19 mouse cellular contexts compared by ENCODE assay signal in the genomic region with DNA sequence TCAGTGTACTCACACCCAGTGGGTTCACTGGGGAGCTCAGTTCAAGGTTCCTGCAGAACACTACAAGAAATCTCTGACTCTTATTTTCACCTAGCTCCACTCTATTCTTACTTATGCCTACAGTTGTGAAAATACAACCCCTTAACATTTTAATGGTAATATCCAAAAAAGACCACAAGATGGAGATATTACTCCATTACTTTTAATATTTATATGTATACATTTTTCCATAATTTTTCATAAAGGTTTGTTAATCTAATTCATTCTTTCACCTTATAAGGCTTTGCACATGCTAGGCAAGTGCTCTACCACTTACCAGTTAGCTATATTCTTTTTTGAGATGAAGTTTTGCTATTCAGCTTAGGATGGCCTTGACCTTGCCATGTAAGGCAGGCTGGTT. TPM values are rescaled to one million over a fixed set of nuclear protein-coding genes. Genes with fewer than 3 reads are reported as not detected.
DNase-seq lines count a peak whose midpoint lies in the region; ATAC-seq and TF ChIP-seq lines count a peak whose summit lies in the region.
"Had no signal": no experiment of that assay in that cellular context is flagged by ENCODE, and none has a peak within 500 bp of the region (broad histone marks: within the 10 kb centered on the region; RNA-seq: fewer than 3 reads in every experiment).

No protein-coding gene starts in this region.

- no peak overlapping the region for H3K9ac ChIP-seq in forebrain, postnatal 0 days
- no peak overlapping the region for H3K9ac ChIP-seq in lung, postnatal 0 days (replicated peaks; ENCODE audit: low read depth)
- H3K9ac ChIP-seq: kidney, embryonic 15.5 days; limb, embryonic 12.5 days; neural tube, embryonic 13.5 days had no signal

- POLR2A ChIA-PET in Patski (lab: Charles Lee) = no interaction called here

- no peak overlapping the region for H3K4me3 ChIP-seq in forebrain, postnatal 0 days (ENCODE audit: low read depth, low read length)
- H3K4me3 ChIP-seq in forebrain, embryonic 10.5 days = no peak overlapping the region
- H3K4me3 ChIP-seq in lung, postnatal 0 days (ENCODE audit: low read depth, low read length) = no peak overlapping the region
- H3K4me3 ChIP-seq: erythroblast, embryonic 14.5 days; hindbrain, embryonic 10.5 days; kidney, embryonic 15.5 days; limb, embryonic 12.5 days; megakaryocyte, embryonic 14.5 days; neural tube, embryonic 13.5 days had no signal

- H3K4me2 ChIP-seq in forebrain, postnatal 0 days (ENCODE audit: low read depth) = no peak overlapping the region
- H3K4me2 ChIP-seq in lung, postnatal 0 days (replicated peaks; ENCODE audit: low read depth, low read length) = no peak overlapping the region
- H3K4me2 ChIP-seq: heart, embryonic 11.5 days; kidney, embryonic 15.5 days; limb, embryonic 12.5 days; neural tube, embryonic 13.5 days had no signal

- in situ Hi-C loops in Patski (cut with MboI; ENCODE audit: low pct_unique_long_range_greater_than_20kb) = no loop called here

- no peak overlapping the region for H3K27ac ChIP-seq in forebrain, postnatal 0 days (ENCODE audit: low read depth, low read length)
- no peak overlapping the region for H3K27ac ChIP-seq in forebrain, embryonic 10.5 days
- H3K27ac ChIP-seq in lung, postnatal 0 days (ENCODE audit: low read length) = no peak overlapping the region
- H3K27ac ChIP-seq: hindbrain, embryonic 10.5 days; kidney, embryonic 15.5 days; limb, embryonic 12.5 days; neural tube, embryonic 13.5 days had no signal

- H3K36me3 ChIP-seq in forebrain, postnatal 0 days (ENCODE audit: insufficient read depth) = no peaks in the 10 kb centered on the region
- H3K36me3 ChIP-seq in forebrain, embryonic 10.5 days (replicated peaks) = no peaks in the 10 kb centered on the region
- no peaks in the 10 kb centered on the region for H3K36me3 ChIP-seq in lung, postnatal 0 days (ENCODE audit: insufficient read depth, low read length)
- H3K36me3 ChIP-seq: hindbrain, embryonic 10.5 days; kidney, embryonic 15.5 days; limb, embryonic 12.5 days; neural tube, embryonic 13.5 days had no signal

- peak; percentile 14 for DNase-seq in forebrain, postnatal 0 days
- DNase-seq in forebrain, embryonic 10.5 days (ENCODE audit: extremely low spot score, low spot score) = no peak
- DNase-seq in lung, postnatal 0 days (ENCODE audit: low spot score) = peak; percentile 59
- DNase-seq in lung, postnatal 10 days = no peak
- no peak for DNase-seq in Patski (ENCODE audit: low read depth, low spot score)
- peak; percentile 55 for DNase-seq in retina, embryonic 14.5 days (ENCODE audit: low spot score)
- no peak for DNase-seq in layer of hippocampus, adult 11-12 months (ENCODE audit: low spot score)
- no peak for DNase-seq in spleen, adult 12 weeks (ENCODE audit: low spot score)
- DNase-seq: adrenal gland, postnatal 36 days; cerebellum, adult 11 months; embryo, embryonic 11 days; thymus, adult 2 months had no signal

- H3K9me3 ChIP-seq in forebrain, postnatal 0 days (ENCODE audit: low read length) = no peaks in the 10 kb centered on the region
- H3K9me3 ChIP-seq in forebrain, embryonic 10.5 days = no peaks in the 10 kb centered on the region
- no peaks in the 10 kb centered on the region for H3K9me3 ChIP-seq in lung, postnatal 0 days (ENCODE audit: low read length)
- H3K9me3 ChIP-seq: hindbrain, embryonic 10.5 days; kidney, embryonic 15.5 days; limb, embryonic 12.5 days; megakaryocyte, embryonic 14.5 days; neural tube, embryonic 13.5 days had no signal

- H3K27me3 ChIP-seq in forebrain, postnatal 0 days (ENCODE audit: insufficient read depth, low read length) = no peaks in the 10 kb centered on the region
- no peaks in the 10 kb centered on the region for H3K27me3 ChIP-seq in forebrain, embryonic 10.5 days (ENCODE audit: poor library complexity, severe bottlenecking)
- no peaks in the 10 kb centered on the region for H3K27me3 ChIP-seq in lung, postnatal 0 days (replicated peaks; ENCODE audit: insufficient read depth, low read length)
- H3K27me3 ChIP-seq in Patski = no peaks in the 10 kb centered on the region
- H3K27me3 ChIP-seq: kidney, embryonic 15.5 days; limb, embryonic 12.5 days; megakaryocyte, embryonic 14.5 days; neural tube, embryonic 13.5 days had no signal

- no peak; the same call in 1 of the 2 replicates for TF ChIP-seq CTCF in forebrain, postnatal 0 days (IDR thresholded peaks at IDR 0.05; ENCODE audit: low read depth)
- peak; percentile 27; the same call in 1 of the 2 replicates for TF ChIP-seq CTCF in lung, postnatal 0 days (IDR thresholded peaks at IDR 0.05)
- TF ChIP-seq CTCF in Patski (IDR thresholded peaks at IDR 0.05) = peak; percentile 35

- peak; percentile 34; the same call in 1 of the 2 replicates for ATAC-seq in forebrain, postnatal 0 days
- no peak for ATAC-seq in lung, postnatal 0 days
- ATAC-seq in Patski = no peak

- CTCF ChIA-PET in Patski (lab: Charles Lee) = interaction anchor here (1.7 to 3.0 kb wide), 2 partner anchors 8 to 10 kb away, joined by 7 to 14 read pairs; no protein-coding TSS in a partner anchor

- no peak for TF ChIP-seq EP300 in lung, postnatal 0 days (IDR thresholded peaks at IDR 0.05)

- no peaks in the 10 kb centered on the region for H3K4me1 ChIP-seq in forebrain, postnatal 0 days (ENCODE audit: insufficient read depth)
- H3K4me1 ChIP-seq in forebrain, embryonic 10.5 days = no peaks in the 10 kb centered on the region
- no peaks in the 10 kb centered on the region for H3K4me1 ChIP-seq in lung, postnatal 0 days (ENCODE audit: insufficient read depth, low read depth, low read length)
- H3K4me1 ChIP-seq: hindbrain, embryonic 10.5 days; kidney, embryonic 15.5 days; limb, embryonic 12.5 days; neural tube, embryonic 13.5 days had no signal

RNA-seq across cellular contexts. Expression of a gene that starts 11.0 kb away (rescaled TPM):
- 13.7 and 15.7 TPM in 2 replicates for total RNA-seq in forebrain, postnatal 0 days (2014; rRNA removed)
- 11.4 and 18.7 TPM in 2 replicates for polyA plus RNA-seq in forebrain, postnatal 0 days (2015; fragmentation: Nextera tagmentation; extraction: Ambion mirVana)
- 34.7 and 36.8 TPM in 2 replicates for polyA plus RNA-seq in forebrain, embryonic 10.5 days (2016; fragmentation: Nextera tagmentation; extraction: Ambion mirVana)
- 47.5 and 54.4 TPM in 2 replicates for polyA plus RNA-seq in lung, postnatal 0 days (2015; fragmentation: Nextera tagmentation; extraction: Ambion mirVana)
- polyA plus RNA-seq in Patski (2021) = 30.5 TPM

Comparison
In these comparisons a context has a peak if more than half of its experiments do, and no peak if none do; other contexts are left out.
1. DNase-seq: peak in forebrain, postnatal 0 days (single experiment), lung, postnatal 0 days (single experiment) and retina, embryonic 14.5 days (single experiment); none in forebrain, embryonic 10.5 days (single experiment), lung, postnatal 10 days (single experiment), Patski (single experiment), layer of hippocampus, adult 11-12 months (single experiment) and spleen, adult 12 weeks (single experiment).